Mouse (Mus musculus) liver, embryonic 16.5 days (tissue): Measurements from ENCODE around the gene Nkg7. TPM values are rescaled to one million over a fixed set of nuclear protein-coding genes. Genes with fewer than 3 reads are reported as not detected.

ENCODE experiments used
- ATAC-seq: fragments of 200-750 bp; cut with Nextera tagmentation; 2 replicates; pipeline ENCODE4 v1.8.0; 2017; ENCODE audit warnings: low read depth, mild to moderate bottlenecking, moderate number of reproducible peaks, moderate library complexity
- H3K27ac ChIP-seq: fragments of 300-500 bp; sonication (generic); 2 replicates; pipeline ENCODE4 v1.5.1; 2014; ENCODE audit warnings: mild to moderate bottlenecking, low read length
- H3K27me3 ChIP-seq: fragments of 300-500 bp; sonication (generic); 2 replicates; pipeline ENCODE4 v1.6.1; 2014; ENCODE audit warnings: low read depth, low read length, mixed read lengths; ENCODE audit not compliant: control insufficient read depth, insufficient read depth
- H3K36me3 ChIP-seq: fragments of 300-500 bp; sonication (generic); 2 replicates; pipeline ENCODE4 v1.6.1; 2014; ENCODE audit warnings: mild to moderate bottlenecking; ENCODE audit not compliant: control insufficient read depth, insufficient read depth
- H3K4me1 ChIP-seq: fragments of 300-500 bp; sonication (generic); 2 replicates; pipeline ENCODE4 v1.6.1; 2014; ENCODE audit warnings: low read depth, low read length, mixed read lengths; ENCODE audit not compliant: control insufficient read depth
- H3K4me2 ChIP-seq: fragments of 300-500 bp; sonication (generic); 2 replicates; pipeline ENCODE4 v1.6.1; 2014; ENCODE audit warnings: low read depth, low read length, mixed read lengths
- H3K4me3 ChIP-seq: fragments of 300-500 bp; sonication (generic); 2 replicates; pipeline ENCODE4 v1.5.1; 2014; ENCODE audit warnings: low read depth, mild to moderate bottlenecking, low read length
- H3K9ac ChIP-seq: fragments of 300-500 bp; sonication (generic); 2 replicates; pipeline ENCODE4 v1.6.1; 2014; ENCODE audit warnings: low read depth, low read length
- H3K9me3 ChIP-seq: fragments of 300-500 bp; sonication (generic); replicated peaks from 2 replicates; pipeline ENCODE4 v1.6.1; 2016; ENCODE audit warnings: low read length; ENCODE audit not compliant: control insufficient read depth
- WGBS: fragments of 180-500 bp; shearing (Covaris S2); extraction: QIAGEN DNeasy Blood & Tissue Kit; methylation state at CpG from one replicate; pipeline ENCODE4 v1.1.7; 2014; ENCODE audit not compliant: insufficient replicate concordance; 5-methylcytosine and 5-hydroxymethylcytosine counted together
- polyA plus RNA-seq: library from polyadenylated mRNA; unstranded; fragments of >200 nt; fragmentation: Nextera tagmentation; extraction: Ambion mirVana; gene quantifications from 2 replicates; pipeline ENCODE4 v1.2.1, GENCODE M21; 2015

Gene Nkg7
- polyA plus RNA-seq, 1 experiment from 2014 or later, result 16.3 TPM

- Histone ChIP-seq H3K9ac (peak overlapping the region; percentile 60), H3K4me3 (peak overlapping the region; percentile 75), H3K4me2 (peak overlapping the region; percentile 98), H3K27ac (peak overlapping the region; percentile 93), H3K9me3 (no peaks in the 10 kb centered on the region), H3K36me3 (no peaks in the 10 kb centered on the region), H3K27me3 (no peaks in the 10 kb centered on the region), H3K4me1 (peaks cover 26% of the 10 kb centered on the region)
- no peak for ATAC-seq
- WGBS, result 3% methylated on average over 9 of the region's 9 CpGs
Observed at GRCm38 (mm10) chr7:43442684-43443083, 5.8 kb downstream of the Nkg7 start.

GRCm38 (mm10) chr7:43443126-43443916, 6.4 kb downstream of the Nkg7 start:
- Histone ChIP-seq H3K36me3 (no peaks in the 10 kb centered on the region), H3K4me2 (peak overlapping the region; percentile 98), H3K9me3 (no peaks in the 10 kb centered on the region), H3K27ac (peak overlapping the region; percentile 93), H3K4me1 (peaks cover 28% of the 10 kb centered on the region), H3K27me3 (no peaks in the 10 kb centered on the region), H3K9ac (peak overlapping the region; percentile 60), H3K4me3 (peak overlapping the region; percentile 75)
- WGBS, result under 1% methylated on average over 36 of the region's 36 CpGs
- ATAC-seq, result peak; percentile 81

- Histone ChIP-seq H3K4me2 (peak within 1 kb of the TSS; percentile 98), H3K9ac (peak within 1 kb of the TSS; percentile 63), H3K4me1 (peaks cover 28% of the 10 kb centered on the region)
Observed at GRCm38 (mm10) chr7:43443917-43444293, 7.0 kb downstream of the Nkg7 start, which contains the start of the genes Etfb and Gm45233. Etfb (plus strand) TSS chr7:43444083. Gm45233 (plus strand) TSS chr7:43444128.

DNA sequence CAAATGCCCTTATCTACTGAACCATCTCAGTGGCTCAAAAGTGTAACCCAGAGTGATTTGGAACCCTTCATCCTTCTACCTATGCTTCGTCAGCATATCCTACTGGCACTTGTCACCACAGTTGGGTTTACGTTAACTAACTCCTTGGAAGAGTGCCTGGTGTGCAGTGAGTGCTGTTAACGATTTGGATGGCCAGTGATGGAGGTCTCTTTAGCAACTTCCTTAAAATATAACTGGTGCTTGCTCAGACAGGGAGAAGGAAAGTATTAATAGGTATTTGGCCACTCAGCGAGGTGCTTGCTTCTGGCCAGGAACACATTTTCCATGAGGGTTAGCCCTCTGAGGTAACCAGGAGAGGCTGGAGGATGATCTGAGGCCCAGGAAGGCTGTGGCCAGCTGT, 10.9 kb downstream of the Nkg7 start:
- no peak for ATAC-seq
- H3K36me3 ChIP-seq, result no peaks in the 10 kb centered on the region; the same call in 1 of the 2 replicates
- H3K27ac ChIP-seq, result no peak overlapping the region
- no peaks in the 10 kb centered on the region for H3K27me3 ChIP-seq
- no peak overlapping the region for H3K9ac ChIP-seq
- no peaks in the 10 kb centered on the region for H3K9me3 ChIP-seq
- 55% methylated on average over 4 of the region's 4 CpGs for WGBS
- H3K4me3 ChIP-seq, result no peak overlapping the region
- H3K4me1 ChIP-seq, result peaks cover 21% of the 10 kb centered on the region
- no peak overlapping the region for H3K4me2 ChIP-seq

More at GRCm38 (mm10) chr7:43443917-43444293, 7.0 kb downstream of the Nkg7 start, which contains the start of the genes Etfb and Gm45233:
- H3K27me3 ChIP-seq, result no peaks in the 10 kb centered on the region
- H3K36me3 ChIP-seq, result no peaks in the 10 kb centered on the region
- ATAC-seq, result peak; percentile 96
- H3K4me3 ChIP-seq, result peak within 1 kb of the TSS; percentile 75
- H3K27ac ChIP-seq, result peak within 1 kb of the TSS; percentile 93
- H3K9me3 ChIP-seq, result no peaks in the 10 kb centered on the region
- WGBS, result 0% methylated on average over 27 of the region's 27 CpGs

GRCm38 (mm10) chr7:43448246-43448645, 11.4 kb downstream of the Nkg7 start:
- no peak overlapping the region for H3K9ac ChIP-seq
- H3K27ac ChIP-seq, result no peak overlapping the region
- WGBS, result 75% methylated on average over 2 of the region's 3 CpGs
- no peak overlapping the region for H3K4me3 ChIP-seq
- ATAC-seq, result no peak
- H3K9me3 ChIP-seq, result no peaks in the 10 kb centered on the region
- H3K4me1 ChIP-seq, result peaks cover 17% of the 10 kb centered on the region
- H3K27me3 ChIP-seq, result no peaks in the 10 kb centered on the region
- no peak overlapping the region for H3K4me2 ChIP-seq
- H3K36me3 ChIP-seq, result no peaks in the 10 kb centered on the region; the same call in 1 of the 2 replicates

DNA sequence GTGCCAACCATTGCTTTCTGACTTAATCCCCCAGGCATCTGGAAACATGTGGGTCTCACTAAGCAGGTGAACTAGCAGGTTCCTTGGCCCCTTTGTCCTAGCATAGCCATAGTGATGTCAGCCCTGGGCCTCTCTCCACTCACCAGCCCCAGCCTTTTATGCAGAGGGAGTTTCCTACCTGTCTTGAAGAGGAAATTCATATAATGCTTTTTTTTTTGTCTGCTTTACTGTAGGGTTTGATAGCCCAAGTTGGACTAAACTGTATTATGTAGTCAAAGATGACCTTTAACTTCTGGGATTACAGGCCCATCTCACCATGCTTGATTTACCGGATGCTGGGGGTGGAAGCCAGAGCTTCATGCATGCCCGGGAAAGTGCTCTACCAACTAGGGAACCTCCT, 12.9 kb downstream of the Nkg7 start:
- Histone ChIP-seq H3K9ac (no peak overlapping the region), H3K27ac (no peak overlapping the region), H3K4me1 (peaks cover 13% of the 10 kb centered on the region), H3K36me3 (peaks cover 8% of the 10 kb centered on the region), H3K4me3 (no peak overlapping the region), H3K9me3 (no peaks in the 10 kb centered on the region), H3K27me3 (no peaks in the 10 kb centered on the region), H3K4me2 (no peak overlapping the region)
- no peak for ATAC-seq
- 83% methylated on average over 2 of the region's 2 CpGs for WGBS

- Histone ChIP-seq H3K9me3 (no peaks in the 10 kb centered on the region), H3K36me3 (peaks cover 11% of the 10 kb centered on the region), H3K9ac (no peak overlapping the region), H3K27me3 (no peaks in the 10 kb centered on the region), H3K4me2 (no peak overlapping the region), H3K4me3 (no peak overlapping the region), H3K4me1 (peaks cover 6% of the 10 kb centered on the region; the same call in 1 of the 2 replicates), H3K27ac (no peak overlapping the region)
- WGBS, result 80% methylated on average over 11 of the region's 11 CpGs
- ATAC-seq, result no peak
Observed at GRCm38 (mm10) chr7:43451726-43452125, 14.9 kb downstream of the Nkg7 start.

DNA sequence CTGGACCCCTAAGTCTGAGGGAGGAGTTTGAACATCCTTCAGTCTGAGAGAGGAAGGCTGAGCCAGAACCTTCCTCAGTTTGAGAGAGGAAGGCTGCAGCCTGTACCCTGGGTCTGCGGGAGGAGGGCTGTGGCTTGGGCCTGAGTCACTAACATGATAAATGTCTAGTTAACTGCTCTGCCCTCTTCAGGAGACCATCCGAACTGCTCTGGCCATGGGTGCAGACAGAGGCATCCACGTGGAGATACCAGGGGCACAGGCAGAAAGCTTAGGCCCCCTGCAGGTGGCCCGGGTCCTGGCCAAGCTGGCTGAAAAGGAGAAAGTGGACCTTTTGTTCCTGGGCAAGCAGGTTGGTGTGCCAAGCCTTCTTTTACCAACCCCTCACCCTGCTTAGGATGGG, 15.7 kb downstream of the Nkg7 start:
- Histone ChIP-seq H3K4me3 (no peak overlapping the region), H3K27me3 (no peaks in the 10 kb centered on the region), H3K9me3 (no peaks in the 10 kb centered on the region), H3K4me2 (no peak overlapping the region), H3K27ac (no peak overlapping the region), H3K36me3 (peaks cover 13% of the 10 kb centered on the region), H3K4me1 (peaks cover 2% of the 10 kb centered on the region; the same call in 1 of the 2 replicates), H3K9ac (no peak overlapping the region)
- no peak; the same call in 1 of the 2 replicates for ATAC-seq
- 26% methylated on average over 4 of the region's 4 CpGs for WGBS
